Mouse (Mus musculus) hindbrain, postnatal 0 days (tissue): ENCODE measurements at regions not wholly inside any gene's neighbourhood (a gene's known extent, or its start where the extent isn't known, plus 50 kb on each side); places are given as distances from the start of the nearest gene placed in this dataset.
"Not testable (repeated sequence)": the region's sequence is repeated elsewhere in the genome, so short reads cannot be mapped to it uniquely, and the experiment has no call there.

Experiments
- ATAC-seq: fragments of 200-750 bp; cut with Nextera tagmentation; 2 replicates; pipeline ENCODE4 v1.8.0; 2017; ENCODE audit warnings: mild to moderate bottlenecking, moderate TSS enrichment, moderate library complexity
- DNase-seq: peaks from one replicate; pipeline ENCODE4 v3.0.0-alpha.2; 2015; ENCODE audit warnings: low spot score
- H3K27ac ChIP-seq: fragments of 300-500 bp; sonication (generic); 2 replicates; pipeline ENCODE4 v1.5.1; 2014; ENCODE audit warnings: mild to moderate bottlenecking
- H3K27me3 ChIP-seq: fragments of 300-500 bp; sonication (generic); 2 replicates; pipeline ENCODE4 v1.6.1; 2014; ENCODE audit warnings: low read length, mixed read lengths; ENCODE audit not compliant: insufficient read depth
- H3K36me3 ChIP-seq: fragments of 300-500 bp; sonication (generic); 2 replicates; pipeline ENCODE4 v1.6.1; 2014; ENCODE audit warnings: low read length, mixed read lengths; ENCODE audit not compliant: insufficient read depth
- H3K4me1 ChIP-seq: fragments of 300-500 bp; sonication (generic); 2 replicates; pipeline ENCODE4 v1.6.1; 2014; ENCODE audit warnings: antibody characterized with exemption, low read length, mixed read lengths; ENCODE audit not compliant: insufficient read depth
- H3K4me2 ChIP-seq: fragments of 300-500 bp; sonication (generic); 2 replicates; pipeline ENCODE4 v1.6.1; 2014; ENCODE audit warnings: low read depth, mild to moderate bottlenecking, low read length, moderate library complexity, mixed read lengths
- H3K4me3 ChIP-seq: fragments of 300-500 bp; sonication (generic); 2 replicates; pipeline ENCODE4 v1.5.1; 2014; ENCODE audit warnings: low read length
- H3K9ac ChIP-seq: fragments of 300-500 bp; sonication (generic); replicated peaks from 2 replicates; pipeline ENCODE4 v1.6.1; 2014; ENCODE audit warnings: mild to moderate bottlenecking, low read length, moderate library complexity, mixed read lengths
- H3K9me3 ChIP-seq: fragments of 300-500 bp; sonication (generic); 2 replicates; pipeline ENCODE4 v1.6.1; 2016; ENCODE audit warnings: low read length, mixed read lengths
- WGBS: fragments of 180-500 bp; shearing (Covaris S2); extraction: QIAGEN DNeasy Blood & Tissue Kit; methylation state at CpG from one replicate; pipeline ENCODE4 v1.1.7; 2014; 5-methylcytosine and 5-hydroxymethylcytosine counted together

DNA sequence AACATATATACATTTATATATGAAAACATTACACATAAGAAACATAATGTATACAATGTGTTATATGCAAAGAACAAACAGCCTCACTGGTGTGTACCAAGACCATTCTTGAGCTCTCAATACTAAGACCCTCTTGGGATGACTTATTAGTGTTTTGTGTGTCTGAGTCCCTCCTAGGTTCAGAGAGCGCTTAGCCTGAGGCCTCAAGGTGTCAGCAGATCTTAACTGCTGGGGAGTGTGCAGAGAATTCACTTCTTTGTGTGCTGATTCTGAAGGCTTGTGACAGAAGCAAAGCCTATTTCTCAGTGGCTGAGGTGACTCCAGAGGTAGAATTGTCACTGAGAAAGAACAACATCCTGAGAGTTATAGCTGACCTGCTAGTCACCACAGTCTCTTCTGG is 505.7 kb upstream of the Olfr1507 start:
- not testable (repeated sequence) for H3K27me3 ChIP-seq, H3K27ac ChIP-seq, DNase-seq, H3K9ac ChIP-seq, H3K4me1 ChIP-seq, H3K9me3 ChIP-seq, H3K4me2 ChIP-seq, H3K4me3 ChIP-seq, H3K36me3 ChIP-seq
- ATAC-seq, result peak; percentile 27; the same call in 1 of the 2 replicates
- WGBS, result 84% methylated on average over 1 of the region's 1 CpGs

DNA sequence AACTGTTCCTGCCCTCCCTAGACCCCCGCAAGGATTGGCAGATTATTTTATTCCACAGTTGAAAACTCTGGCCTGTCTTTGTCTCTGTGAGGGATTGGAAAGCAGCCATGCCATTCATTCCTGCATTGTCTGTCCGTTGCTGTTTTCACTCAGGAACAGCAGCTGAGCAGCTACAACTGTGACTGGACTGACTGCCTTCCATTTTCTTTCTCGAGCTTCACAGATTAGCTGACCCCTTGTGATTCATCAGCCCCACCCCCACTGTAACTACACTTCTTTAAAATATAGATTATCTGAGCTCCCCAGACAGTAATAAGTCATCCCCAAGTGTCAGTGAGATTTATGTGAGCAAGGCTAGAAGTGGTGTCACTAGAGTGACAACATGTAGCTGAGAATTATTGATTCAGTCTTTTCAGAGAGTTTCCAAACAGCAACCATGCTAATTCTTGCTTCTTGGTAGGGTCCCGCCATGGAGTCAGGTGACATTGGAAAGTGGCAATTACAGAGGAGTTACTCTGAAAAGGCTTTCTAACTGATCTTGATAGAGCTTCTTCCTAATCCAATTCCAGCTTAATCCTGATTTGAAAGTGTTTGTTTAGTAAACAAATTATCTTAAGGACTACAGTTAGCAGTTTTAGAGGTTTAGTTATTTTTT is 496.7 kb upstream of the Olfr1507 start:
- not testable (repeated sequence) for DNase-seq, H3K9ac ChIP-seq, H3K4me2 ChIP-seq, H3K9me3 ChIP-seq, H3K4me3 ChIP-seq, H3K27ac ChIP-seq, H3K4me1 ChIP-seq, H3K36me3 ChIP-seq, H3K27me3 ChIP-seq, ATAC-seq
- WGBS, result 43% methylated on average over 1 of the region's 4 CpGs

DNA sequence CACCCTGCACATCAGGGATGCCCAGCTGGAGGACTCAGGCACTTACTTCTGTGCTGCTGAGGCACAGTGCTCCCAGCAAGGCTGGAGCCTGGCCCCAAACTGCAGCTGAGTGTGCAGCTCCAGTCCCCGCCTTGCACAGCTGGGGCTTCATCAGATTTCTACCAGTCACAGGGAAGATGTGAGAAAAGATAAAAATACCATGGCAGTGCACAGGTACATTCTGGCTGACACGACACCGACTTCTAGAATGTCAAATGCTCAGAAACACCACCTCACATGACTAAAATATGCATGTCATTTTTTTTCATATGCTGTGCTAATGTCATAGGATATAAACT is 495.7 kb upstream of the Olfr1507 start:
- H3K36me3 ChIP-seq, H3K9me3 ChIP-seq, H3K4me3 ChIP-seq, H3K4me2 ChIP-seq, H3K4me1 ChIP-seq, DNase-seq, H3K27me3 ChIP-seq, H3K9ac ChIP-seq, H3K27ac ChIP-seq: not testable (repeated sequence)
- peak; percentile 61; the same call in 1 of the 2 replicates for ATAC-seq
- no CpG with 5 or more reads among the region's 3 CpGs for WGBS

- not testable (repeated sequence) for H3K9ac ChIP-seq, H3K4me1 ChIP-seq, H3K36me3 ChIP-seq, DNase-seq, H3K9me3 ChIP-seq, H3K27ac ChIP-seq, H3K27me3 ChIP-seq, H3K4me3 ChIP-seq, H3K4me2 ChIP-seq
- peak; percentile 59; the same call in 1 of the 2 replicates for ATAC-seq
- no CpG with 5 or more reads among the region's 12 CpGs for WGBS
These were observed 495.2 kb upstream of the Olfr1507 start for GRCm38 (mm10) chr14:52990569-52991327.

GRCm38 (mm10) chr14:52989940-52990339 is 494.4 kb upstream of the Olfr1507 start:
- whole genome bisulfite sequencing, result 67% methylated on average over 1 of the region's 1 CpGs
- not testable (repeated sequence) for ATAC-seq, H3K36me3 ChIP-seq, H3K4me1 ChIP-seq, DNase-seq, H3K27ac ChIP-seq, H3K9me3 ChIP-seq, H3K9ac ChIP-seq, H3K4me2 ChIP-seq, H3K27me3 ChIP-seq, H3K4me3 ChIP-seq

DNA sequence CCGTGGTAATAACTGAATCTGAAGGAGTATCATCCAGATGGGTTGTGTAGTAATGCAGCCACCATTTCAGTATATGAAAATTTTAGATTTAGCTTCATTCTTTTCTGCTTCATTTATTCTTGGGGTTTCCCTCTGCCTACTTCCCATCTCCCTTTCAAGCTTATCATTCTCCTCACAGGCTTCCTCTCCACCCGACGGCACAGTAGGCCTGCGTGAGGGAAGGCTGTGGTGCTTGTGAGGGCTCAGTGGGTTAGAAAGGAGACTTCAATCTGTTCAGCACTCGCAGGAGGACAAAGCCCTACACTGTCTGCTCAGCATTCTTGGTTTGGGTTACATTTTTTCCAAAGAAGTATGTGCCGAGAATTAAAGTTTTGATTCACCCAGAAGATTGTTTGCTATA is 493.0 kb upstream of the Olfr1507 start:
- H3K36me3 ChIP-seq, H3K4me3 ChIP-seq, H3K4me1 ChIP-seq, H3K9ac ChIP-seq, ATAC-seq, DNase-seq, H3K27me3 ChIP-seq, H3K4me2 ChIP-seq, H3K27ac ChIP-seq, H3K9me3 ChIP-seq: not testable (repeated sequence)
- WGBS, result no CpG with 5 or more reads among the region's 6 CpGs

DNA sequence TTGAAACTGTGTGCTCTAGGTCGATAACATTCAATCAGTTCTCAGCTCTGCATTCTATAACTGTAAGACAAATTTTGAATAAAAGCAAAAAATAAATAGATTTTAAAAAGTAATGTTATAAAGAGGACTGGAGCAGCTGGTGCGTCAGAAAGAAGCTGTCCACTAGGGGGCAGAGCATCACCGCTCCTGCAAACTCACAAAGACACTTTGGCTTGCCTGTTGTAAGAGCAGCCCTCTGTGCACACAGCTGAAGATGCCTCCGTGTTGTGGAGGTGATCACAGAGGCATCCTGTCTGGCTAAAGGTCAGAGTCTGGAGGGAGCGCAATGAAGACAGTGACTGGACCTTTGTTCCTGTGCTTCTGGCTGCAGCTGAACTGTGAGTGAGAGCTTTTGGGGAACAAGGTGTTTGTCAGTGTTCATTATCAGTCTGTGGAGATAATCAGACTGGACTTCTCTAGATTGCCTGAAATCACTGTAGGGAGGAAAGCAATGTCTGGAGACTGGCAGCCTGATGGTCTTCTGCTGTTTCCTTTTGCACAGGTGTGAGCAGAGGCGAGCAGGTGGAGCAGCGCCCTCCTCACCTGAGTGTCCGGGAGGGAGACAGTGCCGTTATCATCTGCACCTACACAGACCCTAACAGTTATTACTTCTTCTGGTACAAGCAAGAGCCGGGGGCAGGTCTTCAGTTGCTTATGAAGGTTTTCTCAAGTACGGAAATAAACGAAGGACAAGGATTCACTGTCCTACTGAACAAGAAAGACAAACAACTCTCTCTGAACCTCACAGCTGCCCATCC is 476.9 kb upstream of the Olfr1507 start:
- not testable (repeated sequence) for H3K4me3 ChIP-seq, H3K9me3 ChIP-seq, H3K4me2 ChIP-seq, H3K4me1 ChIP-seq, H3K9ac ChIP-seq, H3K27me3 ChIP-seq, DNase-seq, H3K27ac ChIP-seq, H3K36me3 ChIP-seq
- peak; percentile 89 for ATAC-seq
- WGBS, result no CpG with 5 or more reads among the region's 12 CpGs

DNA sequence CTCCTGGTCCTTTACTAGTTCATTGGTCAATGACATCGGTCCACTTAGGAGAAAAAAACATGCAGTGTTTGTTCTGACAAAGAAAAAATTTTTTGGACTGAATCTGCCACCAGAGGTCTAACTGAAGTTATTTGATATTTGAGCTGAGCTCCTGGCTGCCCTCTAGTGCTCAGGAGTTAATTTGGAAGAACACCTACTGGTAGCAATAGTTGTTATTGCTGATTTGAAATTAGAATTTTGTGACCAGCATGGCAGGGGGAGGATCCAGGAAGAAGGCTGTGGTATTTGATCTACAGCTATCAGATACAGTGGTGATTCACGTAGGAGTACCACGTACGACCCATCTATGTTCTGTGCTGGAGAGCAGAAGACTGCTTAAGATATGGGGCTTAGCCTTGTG is 466.6 kb upstream of the Olfr1507 start:
- WGBS, result 89% methylated on average over 3 of the region's 4 CpGs
- not testable (repeated sequence) for H3K27ac ChIP-seq, ATAC-seq, H3K4me1 ChIP-seq, H3K9me3 ChIP-seq, H3K27me3 ChIP-seq, H3K9ac ChIP-seq, H3K4me3 ChIP-seq, DNase-seq, H3K4me2 ChIP-seq, H3K36me3 ChIP-seq

GRCm38 (mm10) chr14:52956515-52956914 is 461.0 kb upstream of the Olfr1507 start:
- H3K4me1 ChIP-seq, ATAC-seq, H3K9ac ChIP-seq, H3K27ac ChIP-seq, DNase-seq, H3K4me3 ChIP-seq, H3K4me2 ChIP-seq, H3K9me3 ChIP-seq, H3K27me3 ChIP-seq, H3K36me3 ChIP-seq: not testable (repeated sequence)
- 100% methylated on average over 2 of the region's 2 CpGs for WGBS

DNA sequence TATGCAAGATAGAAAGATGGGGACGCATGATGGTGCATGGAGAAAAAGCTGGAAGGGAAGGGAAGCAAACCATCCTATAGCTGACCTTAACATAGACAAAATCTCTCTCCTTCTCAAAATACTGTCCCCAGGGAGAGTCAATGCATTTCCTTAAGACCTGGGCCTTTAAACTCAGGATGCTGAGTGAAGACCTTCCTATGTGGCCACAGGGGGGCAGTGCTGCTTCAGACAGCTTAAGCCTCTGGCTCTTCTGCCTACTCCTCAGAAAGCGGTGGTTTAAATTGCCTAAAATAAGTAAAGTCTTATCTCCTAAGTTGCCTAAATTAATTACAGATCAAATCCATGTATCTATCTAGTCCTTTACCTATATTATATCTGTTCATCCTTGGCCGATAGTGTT is 449.4 kb upstream of the Olfr1507 start:
- not testable (repeated sequence) for H3K36me3 ChIP-seq, H3K9ac ChIP-seq, DNase-seq, H3K27me3 ChIP-seq, H3K4me2 ChIP-seq, H3K27ac ChIP-seq, H3K4me3 ChIP-seq, H3K4me1 ChIP-seq, ATAC-seq, H3K9me3 ChIP-seq
- no CpG with 5 or more reads among the region's 3 CpGs for WGBS
